Mouse (Mus musculus): ENCODE measurements around the gene Mapkapk5. TPM values are rescaled to one million over a fixed set of nuclear protein-coding genes. Genes with fewer than 3 reads are reported as not detected.
A peak's percentile ranks its signal among the peaks of the same experiment; 100 is the strongest.

Mapkapk5 gene
- polyA plus RNA-seq, 1 experiment from 2014 or later, result 54.5 TPM

DNA sequence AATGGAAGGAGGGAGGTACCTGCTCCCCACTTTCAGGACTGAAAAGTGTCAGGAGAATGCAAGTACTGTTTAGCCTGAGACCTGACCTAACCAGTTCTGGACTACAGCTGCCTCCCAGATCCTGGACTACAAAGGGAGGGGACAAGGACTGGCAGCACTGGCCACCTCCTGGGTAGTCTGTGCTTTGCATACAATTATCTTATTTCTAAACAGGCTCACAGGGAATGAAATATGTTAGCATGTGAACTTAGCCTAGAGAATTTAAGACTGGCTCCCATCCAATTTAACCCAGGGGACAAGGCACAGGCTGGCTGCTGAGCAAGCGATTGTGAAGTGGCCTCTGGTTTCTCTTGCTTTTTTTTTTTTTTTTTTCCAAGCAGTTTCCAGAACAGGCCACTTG is 25.1 kb upstream of the Mapkapk5 start:
- DNase-seq (ENCODE audit: low spot score) (no peak), ATAC-seq (ENCODE audit: insufficient number of reproducible peaks, low FRiP score, low TSS enrichment, low read depth) (no peak)
- Histone ChIP-seq H3K4me1 (ENCODE audit: control insufficient read depth, insufficient read depth, low read length) (no peaks in the 10 kb centered on the region), H3K4me3 (ENCODE audit: low read depth, low read length) (no peak overlapping the region), H3K4me2 (ENCODE audit: low read depth, severe bottlenecking) (no peak overlapping the region), H3K27me3 (ENCODE audit: control insufficient read depth, insufficient read depth, low read length) (no peaks in the 10 kb centered on the region), H3K9ac (ENCODE audit: low read length) (no peak overlapping the region), H3K27ac (replicated peaks; ENCODE audit: low read depth, low read length) (no peak overlapping the region), H3K36me3 (ENCODE audit: control insufficient read depth, insufficient read depth, low read length) (peaks cover 18% of the 10 kb centered on the region), H3K9me3 (ENCODE audit: control insufficient read depth, low read length) (no peaks in the 10 kb centered on the region)
- 85% methylated on average over 1 of the region's 1 CpGs for WGBS

- Histone ChIP-seq H3K27ac (replicated peaks; ENCODE audit: low read depth, low read length) (no peak overlapping the region), H3K27me3 (ENCODE audit: control insufficient read depth, insufficient read depth, low read length) (no peaks in the 10 kb centered on the region), H3K4me2 (ENCODE audit: low read depth, severe bottlenecking) (no peak overlapping the region), H3K9me3 (ENCODE audit: control insufficient read depth, low read length) (no peaks in the 10 kb centered on the region), H3K4me1 (ENCODE audit: control insufficient read depth, insufficient read depth, low read length) (no peaks in the 10 kb centered on the region), H3K9ac (ENCODE audit: low read length) (no peak overlapping the region), H3K4me3 (ENCODE audit: low read depth, low read length) (no peak overlapping the region), H3K36me3 (ENCODE audit: control insufficient read depth, insufficient read depth, low read length) (peaks cover 18% of the 10 kb centered on the region)
- DNase-seq (ENCODE audit: low spot score) (no peak), ATAC-seq (ENCODE audit: insufficient number of reproducible peaks, low FRiP score, low TSS enrichment, low read depth) (no peak)
- 84% methylated on average over 8 of the region's 9 CpGs for WGBS
Measured at GRCm38 (mm10) chr5:121569881-121570420, 24.2 kb upstream of the Mapkapk5 start.

- Histone ChIP-seq H3K9ac (ENCODE audit: low read length) (no peak overlapping the region), H3K27me3 (ENCODE audit: control insufficient read depth, insufficient read depth, low read length) (no peaks in the 10 kb centered on the region), H3K36me3 (ENCODE audit: control insufficient read depth, insufficient read depth, low read length) (peaks cover 6% of the 10 kb centered on the region), H3K4me2 (ENCODE audit: low read depth, severe bottlenecking) (no peak overlapping the region), H3K9me3 (ENCODE audit: control insufficient read depth, low read length) (no peaks in the 10 kb centered on the region), H3K4me1 (ENCODE audit: control insufficient read depth, insufficient read depth, low read length) (no peaks in the 10 kb centered on the region), H3K27ac (replicated peaks; ENCODE audit: low read depth, low read length) (no peak overlapping the region), H3K4me3 (ENCODE audit: low read depth, low read length) (no peak overlapping the region)
- DNase-seq (ENCODE audit: low spot score) (no peak), ATAC-seq (ENCODE audit: insufficient number of reproducible peaks, low FRiP score, low TSS enrichment, low read depth) (no peak)
- 95% methylated on average over 16 of the region's 16 CpGs for WGBS
Measured at GRCm38 (mm10) chr5:121566035-121566681, 20.5 kb upstream of the Mapkapk5 start.

DNA sequence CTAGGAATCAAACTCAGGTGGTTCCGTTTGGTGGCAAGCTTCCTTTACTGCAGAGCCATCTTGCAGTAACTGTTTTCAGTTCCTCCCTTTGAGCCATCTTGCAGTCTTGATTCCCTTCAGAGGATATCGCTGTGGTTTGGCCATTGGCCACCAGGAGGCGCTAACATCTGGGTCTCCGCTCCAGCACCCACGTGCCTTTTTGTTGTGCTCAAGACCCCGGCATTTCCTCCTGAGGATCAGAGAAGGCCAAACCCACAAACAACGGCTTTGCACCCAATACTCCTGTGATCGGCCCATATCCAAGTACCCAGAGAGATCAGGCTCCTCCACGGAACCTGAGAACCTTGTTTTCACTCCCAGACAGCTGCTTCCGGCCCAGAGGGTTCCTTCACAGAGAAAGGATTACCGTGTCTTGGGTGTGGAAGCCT is 18.8 kb upstream of the Mapkapk5 start:
- ATAC-seq (ENCODE audit: insufficient number of reproducible peaks, low FRiP score, low TSS enrichment, low read depth) (0 out of 2 replicates have a peak, but pooled peaks have one; percentile 15), DNase-seq (ENCODE audit: low spot score) (peak; percentile 95)
- Histone ChIP-seq H3K36me3 (ENCODE audit: control insufficient read depth, insufficient read depth, low read length) (no peaks in the 10 kb centered on the region), H3K27me3 (ENCODE audit: control insufficient read depth, insufficient read depth, low read length) (no peaks in the 10 kb centered on the region), H3K9me3 (ENCODE audit: control insufficient read depth, low read length) (no peaks in the 10 kb centered on the region), H3K4me3 (ENCODE audit: low read depth, low read length) (no peak overlapping the region), H3K4me2 (ENCODE audit: low read depth, severe bottlenecking) (peak overlapping the region; percentile 39; the same call in 1 of the 2 replicates), H3K27ac (replicated peaks; ENCODE audit: low read depth, low read length) (no peak overlapping the region), H3K4me1 (ENCODE audit: control insufficient read depth, insufficient read depth, low read length) (no peaks in the 10 kb centered on the region), H3K9ac (ENCODE audit: low read length) (peak overlapping the region; percentile 43; the same call in 1 of the 2 replicates)
- WGBS, result 10% methylated on average over 11 of the region's 11 CpGs

GRCm38 (mm10) chr5:121562436-121562835 is 16.7 kb upstream of the Mapkapk5 start:
- Histone ChIP-seq H3K9me3 (ENCODE audit: control insufficient read depth, low read length) (no peaks in the 10 kb centered on the region), H3K27ac (replicated peaks; ENCODE audit: low read depth, low read length) (no peak overlapping the region), H3K9ac (ENCODE audit: low read length) (no peak overlapping the region), H3K27me3 (ENCODE audit: control insufficient read depth, insufficient read depth, low read length) (no peaks in the 10 kb centered on the region), H3K4me1 (ENCODE audit: control insufficient read depth, insufficient read depth, low read length) (no peaks in the 10 kb centered on the region), H3K36me3 (ENCODE audit: control insufficient read depth, insufficient read depth, low read length) (no peaks in the 10 kb centered on the region), H3K4me3 (ENCODE audit: low read depth, low read length) (no peak overlapping the region), H3K4me2 (ENCODE audit: low read depth, severe bottlenecking) (no peak overlapping the region)
- ATAC-seq (ENCODE audit: insufficient number of reproducible peaks, low FRiP score, low TSS enrichment, low read depth), result no peak
- no peak for DNase-seq (ENCODE audit: low spot score)
- WGBS, result 85% methylated on average over 3 of the region's 3 CpGs

GRCm38 (mm10) chr5:121549196-121549595 is 3.5 kb upstream of the Mapkapk5 start:
- DNase-seq (ENCODE audit: low spot score) (no peak), ATAC-seq (ENCODE audit: insufficient number of reproducible peaks, low FRiP score, low TSS enrichment, low read depth) (no peak)
- H3K4me2 ChIP-seq (ENCODE audit: low read depth, severe bottlenecking), result no peak overlapping the region
- no peaks in the 10 kb centered on the region for H3K36me3 ChIP-seq (ENCODE audit: control insufficient read depth, insufficient read depth, low read length)
- H3K9me3 ChIP-seq (ENCODE audit: control insufficient read depth, low read length), result no peaks in the 10 kb centered on the region
- peaks cover 7% of the 10 kb centered on the region for H3K4me1 ChIP-seq (ENCODE audit: control insufficient read depth, insufficient read depth, low read length)
- H3K27ac ChIP-seq (replicated peaks; ENCODE audit: low read depth, low read length), result no peak overlapping the region
- H3K4me3 ChIP-seq (ENCODE audit: low read depth, low read length), result no peak overlapping the region
- H3K27me3 ChIP-seq (ENCODE audit: control insufficient read depth, insufficient read depth, low read length), result no peaks in the 10 kb centered on the region
- no peak overlapping the region for H3K9ac ChIP-seq (ENCODE audit: low read length)
- 84% methylated on average over 7 of the region's 7 CpGs for WGBS

- Histone ChIP-seq H3K36me3 (ENCODE audit: control insufficient read depth, insufficient read depth, low read length) (no peaks in the 10 kb centered on the region), H3K27ac (replicated peaks; ENCODE audit: low read depth, low read length) (no peak overlapping the region), H3K4me1 (ENCODE audit: control insufficient read depth, insufficient read depth, low read length) (peaks cover 8% of the 10 kb centered on the region), H3K4me2 (ENCODE audit: low read depth, severe bottlenecking) (no peak overlapping the region), H3K27me3 (ENCODE audit: control insufficient read depth, insufficient read depth, low read length) (no peaks in the 10 kb centered on the region), H3K4me3 (ENCODE audit: low read depth, low read length) (no peak overlapping the region), H3K9ac (ENCODE audit: low read length) (no peak overlapping the region), H3K9me3 (ENCODE audit: control insufficient read depth, low read length) (no peaks in the 10 kb centered on the region)
- ATAC-seq (ENCODE audit: insufficient number of reproducible peaks, low FRiP score, low TSS enrichment, low read depth), result no peak
- no peak for DNase-seq (ENCODE audit: low spot score)
- WGBS, result 95% methylated on average over 3 of the region's 3 CpGs
Measured at GRCm38 (mm10) chr5:121547084-121547483, 1.4 kb upstream of the Mapkapk5 start.

DNA sequence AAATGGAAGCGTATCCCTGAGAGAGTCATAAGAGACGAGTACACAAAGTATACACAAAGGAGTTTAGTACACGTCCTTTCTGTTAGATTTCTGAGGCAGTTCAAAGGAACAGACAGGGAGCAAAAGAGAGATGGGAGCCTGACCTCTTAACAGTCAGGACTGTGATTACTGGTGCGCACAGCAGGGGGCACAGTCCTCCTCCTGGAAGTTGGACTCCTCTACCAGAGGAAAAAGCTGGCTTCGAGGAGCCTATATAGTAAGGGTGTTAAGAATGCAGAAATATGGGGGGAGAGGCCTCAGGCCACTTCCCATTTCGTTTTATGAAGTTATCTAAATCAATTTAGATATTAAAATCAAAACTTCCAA is 808 bp upstream of the Mapkapk5 start:
- no peaks in the 10 kb centered on the region for H3K9me3 ChIP-seq (ENCODE audit: control insufficient read depth, low read length)
- 42% methylated on average over 6 of the region's 6 CpGs for WGBS
- H3K4me2 ChIP-seq (ENCODE audit: low read depth, severe bottlenecking), result peak overlapping the region; percentile 41
- DNase-seq (ENCODE audit: low spot score) (peak; percentile 59), ATAC-seq (ENCODE audit: insufficient number of reproducible peaks, low FRiP score, low TSS enrichment, low read depth) (no peak)
- peak overlapping the region; percentile 100 for H3K4me3 ChIP-seq (ENCODE audit: low read depth, low read length)
- H3K27me3 ChIP-seq (ENCODE audit: control insufficient read depth, insufficient read depth, low read length), result no peaks in the 10 kb centered on the region
- H3K4me1 ChIP-seq (ENCODE audit: control insufficient read depth, insufficient read depth, low read length), result peaks cover 8% of the 10 kb centered on the region
- no peaks in the 10 kb centered on the region for H3K36me3 ChIP-seq (ENCODE audit: control insufficient read depth, insufficient read depth, low read length)
- H3K9ac ChIP-seq (ENCODE audit: low read length), result peak overlapping the region; percentile 98
- H3K27ac ChIP-seq (replicated peaks; ENCODE audit: low read depth, low read length), result no peak overlapping the region
